Mouse (Mus musculus): ENCODE data around the gene Sgcd.

Gene Sgcd

DNA sequence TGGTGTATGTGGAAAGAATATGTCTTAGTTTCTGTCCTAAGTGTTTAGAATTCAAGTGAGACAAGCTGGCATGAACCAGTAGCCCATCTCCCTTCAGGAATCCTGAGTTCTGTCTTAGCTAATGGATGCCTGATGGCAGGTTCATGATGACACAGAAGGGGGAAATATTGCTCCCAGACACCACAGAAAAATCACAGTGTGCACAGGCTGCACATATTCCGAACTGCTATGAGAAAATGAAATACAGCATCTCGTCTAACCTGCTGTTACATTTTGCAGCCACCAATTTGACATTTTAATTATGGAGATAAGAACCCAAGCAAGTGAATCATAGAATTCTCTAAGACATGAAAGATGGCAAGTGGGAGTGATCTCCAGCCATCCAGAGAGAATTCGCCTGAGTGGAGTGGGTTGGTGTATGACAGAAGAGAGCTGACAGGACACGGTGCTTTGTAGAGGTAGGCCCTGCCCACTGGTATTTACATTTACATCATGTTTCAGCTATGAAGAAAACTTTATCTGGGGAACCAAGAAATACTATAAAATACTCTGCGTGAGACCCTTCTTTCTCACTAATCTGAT, 1076.0 kb downstream of the Sgcd start:
- DNase-seq = no peak

GRCm38 (mm10) chr11:46904281-46904680, 1084.5 kb downstream of the Sgcd start:
- DNase-seq = no peak

GRCm38 (mm10) chr11:46889093-46889492, 1099.7 kb downstream of the Sgcd start:
- no peak for DNase-seq

- DNase-seq = no peak
These were observed 1106.3 kb downstream of the Sgcd start for GRCm38 (mm10) chr11:46882456-46882855.

DNA sequence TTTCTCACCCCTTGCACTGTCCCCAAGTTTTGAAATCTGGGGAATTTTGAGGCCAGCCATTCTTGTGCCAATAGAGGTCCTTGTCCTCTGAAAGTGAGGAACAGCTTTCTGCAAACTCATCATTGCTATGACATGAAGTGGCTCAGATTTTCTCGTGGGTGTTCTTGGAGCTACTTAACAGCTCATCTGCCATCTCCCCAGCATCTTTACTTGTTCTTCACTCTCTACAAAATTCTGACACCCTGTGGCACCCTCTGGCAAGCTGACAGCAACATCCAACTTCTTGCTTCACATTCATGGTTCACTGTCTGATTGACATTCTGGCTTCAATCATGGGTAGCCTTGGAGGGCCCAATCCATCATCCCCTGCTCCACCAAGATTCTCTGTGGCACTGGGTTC, 1113.0 kb downstream of the Sgcd start:
- no peak for DNase-seq

GRCm38 (mm10) chr11:46868594-46868993, 1120.2 kb downstream of the Sgcd start:
- no peak for DNase-seq

- DNase-seq = no peak
These were observed 1124.0 kb downstream of the Sgcd start for GRCm38 (mm10) chr11:46864809-46865208.

- DNase-seq = no peak
These were observed 1140.4 kb downstream of the Sgcd start for GRCm38 (mm10) chr11:46848221-46848971.

DNA sequence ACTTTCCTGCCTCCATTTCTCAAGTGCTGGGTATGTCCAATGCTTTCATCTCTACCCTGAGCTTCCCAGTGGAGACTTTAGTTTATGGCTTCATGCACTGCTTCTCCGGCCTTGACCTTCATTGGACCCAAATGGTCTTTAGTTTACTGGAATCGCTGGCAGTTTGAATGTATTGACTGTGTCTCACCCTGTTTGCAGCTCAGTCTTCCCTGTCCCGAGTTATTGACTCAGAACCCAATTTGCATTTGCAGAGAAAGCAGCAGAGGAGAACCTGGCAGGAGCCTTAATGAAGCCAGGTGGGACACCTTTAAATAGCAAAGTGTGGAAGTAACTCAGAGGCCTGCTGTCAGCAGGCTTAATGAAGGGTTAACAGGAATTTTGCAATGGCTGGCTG, 1140.9 kb downstream of the Sgcd start:
- no peak for DNase-seq

DNA sequence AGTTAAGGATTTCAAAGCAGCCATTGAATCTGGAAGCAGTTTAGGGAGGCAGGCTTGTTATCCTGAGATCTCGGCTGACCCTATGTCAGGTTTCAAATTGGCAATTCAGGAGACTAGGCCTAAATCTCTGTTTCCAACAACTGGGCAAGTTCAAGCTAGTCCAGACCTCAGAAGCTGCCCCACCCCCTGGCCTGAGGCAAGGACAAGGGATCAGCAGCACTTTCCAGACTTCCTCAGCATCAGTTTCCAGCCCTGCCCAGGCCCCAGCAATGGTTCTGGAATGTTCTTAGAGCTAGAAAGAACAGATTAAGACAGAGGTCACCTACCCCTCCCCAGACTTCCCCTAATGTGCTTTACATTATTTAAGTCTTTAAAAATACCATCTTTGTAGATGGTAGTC, 1142.1 kb downstream of the Sgcd start:
- peak; percentile 62 for DNase-seq
